Mouse (Mus musculus) hindbrain, embryonic 16.5 days (tissue): ENCODE results near the gene Gsg1. TPM values are rescaled to one million over a fixed set of nuclear protein-coding genes. Genes with fewer than 3 reads are reported as not detected.

Experiments used
- ATAC-seq: fragments of 200-750 bp; cut with Nextera tagmentation; 2 replicates; pipeline ENCODE4 v1.8.0; 2017; ENCODE audit warnings: moderate TSS enrichment, moderate library complexity
- H3K27ac ChIP-seq: fragments of 300-500 bp; sonication (generic); 2 replicates; pipeline ENCODE4 v1.5.1; 2014; ENCODE audit warnings: low read depth, mild to moderate bottlenecking, control low read depth, low read length, moderate library complexity
- H3K27me3 ChIP-seq: fragments of 300-500 bp; sonication (generic); replicated peaks from 2 replicates; pipeline ENCODE4 v1.6.1; 2014; ENCODE audit warnings: low read length; ENCODE audit not compliant: control insufficient read depth, insufficient read depth
- H3K36me3 ChIP-seq: fragments of 300-500 bp; sonication (generic); 2 replicates; pipeline ENCODE4 v1.6.1; 2014; ENCODE audit warnings: mild to moderate bottlenecking, low read length, moderate library complexity, mixed read lengths; ENCODE audit not compliant: control insufficient read depth, insufficient read depth
- H3K4me1 ChIP-seq: fragments of 300-500 bp; sonication (generic); 2 replicates; pipeline ENCODE4 v1.6.1; 2014; ENCODE audit warnings: low read depth, low read length; ENCODE audit not compliant: control insufficient read depth, insufficient read depth
- H3K4me2 ChIP-seq: fragments of 300-500 bp; sonication (generic); 2 replicates; pipeline ENCODE4 v1.6.1; 2014; ENCODE audit warnings: mild to moderate bottlenecking, low read length, control low read depth, moderate library complexity
- H3K4me3 ChIP-seq: fragments of 300-500 bp; sonication (generic); 2 replicates; pipeline ENCODE4 v1.5.1; 2014; ENCODE audit warnings: mild to moderate bottlenecking, low read length, control low read depth, moderate library complexity
- H3K9ac ChIP-seq: fragments of 300-500 bp; sonication (generic); 2 replicates; pipeline ENCODE4 v1.6.1; 2014; ENCODE audit warnings: low read depth, mild to moderate bottlenecking, control low read depth, low read length, moderate library complexity
- H3K9me3 ChIP-seq: fragments of 300-500 bp; sonication (generic); 2 replicates; pipeline ENCODE4 v1.6.1; 2014; ENCODE audit warnings: mild to moderate bottlenecking, low read length, moderate library complexity; ENCODE audit not compliant: control insufficient read depth
- WGBS: fragments of 180-500 bp; shearing (Covaris S2); extraction: QIAGEN DNeasy Blood & Tissue Kit; methylation state at CpG from one replicate; pipeline ENCODE4 v1.1.7; 2014; 5-methylcytosine and 5-hydroxymethylcytosine counted together
- polyA plus RNA-seq: library from polyadenylated mRNA; unstranded; fragments of >200 nt; fragmentation: Nextera tagmentation; extraction: Ambion mirVana; gene quantifications from 2 replicates; pipeline ENCODE4 v1.2.1, GENCODE M21; 2015

The Gsg1 gene
- 0.13 and 0.17 TPM in 2 replicates for polyA plus RNA-seq

GRCm38 (mm10) chr6:135254153-135254552, at the start of gene Gsg1:
Gene Gsg1, minus strand, starts transcription at chr6:135254351.
- Histone ChIP-seq H3K4me2 (no peak within 1 kb of the TSS), H3K36me3 (no peaks in the 10 kb centered on the region), H3K4me3 (no peak within 1 kb of the TSS), H3K9me3 (no peaks in the 10 kb centered on the region), H3K27ac (no peak within 1 kb of the TSS), H3K27me3 (no peaks in the 10 kb centered on the region), H3K9ac (no peak within 1 kb of the TSS), H3K4me1 (peaks cover 13% of the 10 kb centered on the region)
- WGBS: 80% methylated on average over 7 of the region's 7 CpGs
- ATAC-seq: no peak

- H3K27me3 ChIP-seq: no peaks in the 10 kb centered on the region
- H3K4me2 ChIP-seq: no peak overlapping the region
- H3K36me3 ChIP-seq: no peaks in the 10 kb centered on the region
- no peaks in the 10 kb centered on the region for H3K4me1 ChIP-seq
- no peaks in the 10 kb centered on the region for H3K9me3 ChIP-seq
- H3K4me3 ChIP-seq: no peak overlapping the region
- no peak overlapping the region for H3K27ac ChIP-seq
- WGBS: 83% methylated on average over 10 of the region's 10 CpGs
- ATAC-seq: no peak
- no peak overlapping the region for H3K9ac ChIP-seq
Measured at GRCm38 (mm10) chr6:135302421-135303125, 48.4 kb upstream of the Gsg1 start.

- Histone ChIP-seq H3K4me1 (no peaks in the 10 kb centered on the region), H3K27me3 (no peaks in the 10 kb centered on the region), H3K36me3 (no peaks in the 10 kb centered on the region), H3K4me3 (no peak overlapping the region), H3K4me2 (no peak overlapping the region), H3K9ac (no peak overlapping the region), H3K9me3 (no peaks in the 10 kb centered on the region), H3K27ac (no peak overlapping the region)
- whole genome bisulfite sequencing: 84% methylated on average over 4 of the region's 4 CpGs
- ATAC-seq: no peak
Measured at GRCm38 (mm10) chr6:135300469-135300868, 46.3 kb upstream of the Gsg1 start.

GRCm38 (mm10) chr6:135299024-135299550, 44.9 kb upstream of the Gsg1 start:
- H3K36me3 ChIP-seq: no peaks in the 10 kb centered on the region
- 97% methylated on average over 7 of the region's 7 CpGs for WGBS
- no peaks in the 10 kb centered on the region for H3K9me3 ChIP-seq
- no peak overlapping the region for H3K4me3 ChIP-seq
- no peak overlapping the region for H3K4me2 ChIP-seq
- no peak overlapping the region for H3K9ac ChIP-seq
- no peak for ATAC-seq
- H3K27me3 ChIP-seq: no peaks in the 10 kb centered on the region
- H3K4me1 ChIP-seq: no peaks in the 10 kb centered on the region
- no peak overlapping the region for H3K27ac ChIP-seq

- 91% methylated on average over 7 of the region's 7 CpGs for WGBS
- no peak overlapping the region for H3K9ac ChIP-seq
- no peaks in the 10 kb centered on the region for H3K27me3 ChIP-seq
- H3K4me1 ChIP-seq: no peaks in the 10 kb centered on the region
- no peak overlapping the region for H3K4me3 ChIP-seq
- ATAC-seq: no peak
- no peak overlapping the region for H3K4me2 ChIP-seq
- no peaks in the 10 kb centered on the region for H3K9me3 ChIP-seq
- no peak overlapping the region for H3K27ac ChIP-seq
- no peaks in the 10 kb centered on the region for H3K36me3 ChIP-seq
Measured at GRCm38 (mm10) chr6:135297570-135297969, 43.4 kb upstream of the Gsg1 start.

- Histone ChIP-seq H3K9ac (no peak overlapping the region), H3K4me1 (no peaks in the 10 kb centered on the region), H3K4me2 (no peak overlapping the region), H3K9me3 (no peaks in the 10 kb centered on the region), H3K36me3 (no peaks in the 10 kb centered on the region), H3K27ac (no peak overlapping the region), H3K27me3 (no peaks in the 10 kb centered on the region), H3K4me3 (no peak overlapping the region)
- WGBS: 80% methylated on average over 17 of the region's 17 CpGs
- no peak for ATAC-seq
Measured at GRCm38 (mm10) chr6:135296267-135296666, 42.1 kb upstream of the Gsg1 start.

GRCm38 (mm10) chr6:135295082-135295861, 41.1 kb upstream of the Gsg1 start:
- Histone ChIP-seq H3K4me2 (no peak overlapping the region), H3K9me3 (no peaks in the 10 kb centered on the region), H3K4me1 (no peaks in the 10 kb centered on the region), H3K27me3 (no peaks in the 10 kb centered on the region), H3K4me3 (no peak overlapping the region), H3K36me3 (no peaks in the 10 kb centered on the region), H3K27ac (no peak overlapping the region), H3K9ac (no peak overlapping the region)
- ATAC-seq: no peak
- 72% methylated on average over 11 of the region's 11 CpGs for WGBS

- Histone ChIP-seq H3K9me3 (no peaks in the 10 kb centered on the region), H3K36me3 (no peaks in the 10 kb centered on the region), H3K27me3 (no peaks in the 10 kb centered on the region), H3K9ac (no peak overlapping the region), H3K4me1 (no peaks in the 10 kb centered on the region), H3K4me3 (no peak overlapping the region), H3K4me2 (no peak overlapping the region), H3K27ac (no peak overlapping the region)
- 81% methylated on average over 6 of the region's 6 CpGs for WGBS
- no peak for ATAC-seq
Measured at GRCm38 (mm10) chr6:135294150-135294549, 40.0 kb upstream of the Gsg1 start.

- Histone ChIP-seq H3K4me2 (no peak overlapping the region), H3K4me3 (no peak overlapping the region), H3K36me3 (no peaks in the 10 kb centered on the region), H3K9ac (no peak overlapping the region), H3K27me3 (no peaks in the 10 kb centered on the region), H3K9me3 (no peaks in the 10 kb centered on the region), H3K4me1 (no peaks in the 10 kb centered on the region), H3K27ac (no peak overlapping the region)
- WGBS: 80% methylated on average over 4 of the region's 4 CpGs
- no peak for ATAC-seq
Measured at GRCm38 (mm10) chr6:135292391-135292790, 38.2 kb upstream of the Gsg1 start.
